Mouse (Mus musculus) liver, embryonic 16.5 days (tissue): Measurements from ENCODE around the gene Macrod2. TPM values are rescaled to one million over a fixed set of nuclear protein-coding genes. Genes with fewer than 3 reads are reported as not detected.

Experiments used
- ATAC-seq: fragments of 200-750 bp; cut with Nextera tagmentation; 2 replicates; pipeline ENCODE4 v1.8.0; 2017; ENCODE audit warnings: low read depth, mild to moderate bottlenecking, moderate number of reproducible peaks, moderate library complexity
- H3K27ac ChIP-seq: fragments of 300-500 bp; sonication (generic); 2 replicates; pipeline ENCODE4 v1.5.1; 2014; ENCODE audit warnings: mild to moderate bottlenecking, low read length
- H3K27me3 ChIP-seq: fragments of 300-500 bp; sonication (generic); 2 replicates; pipeline ENCODE4 v1.6.1; 2014; ENCODE audit warnings: low read depth, low read length, mixed read lengths; ENCODE audit not compliant: control insufficient read depth, insufficient read depth
- H3K36me3 ChIP-seq: fragments of 300-500 bp; sonication (generic); 2 replicates; pipeline ENCODE4 v1.6.1; 2014; ENCODE audit warnings: mild to moderate bottlenecking; ENCODE audit not compliant: control insufficient read depth, insufficient read depth
- H3K4me1 ChIP-seq: fragments of 300-500 bp; sonication (generic); 2 replicates; pipeline ENCODE4 v1.6.1; 2014; ENCODE audit warnings: low read depth, low read length, mixed read lengths; ENCODE audit not compliant: control insufficient read depth
- H3K4me2 ChIP-seq: fragments of 300-500 bp; sonication (generic); 2 replicates; pipeline ENCODE4 v1.6.1; 2014; ENCODE audit warnings: low read depth, low read length, mixed read lengths
- H3K4me3 ChIP-seq: fragments of 300-500 bp; sonication (generic); 2 replicates; pipeline ENCODE4 v1.5.1; 2014; ENCODE audit warnings: low read depth, mild to moderate bottlenecking, low read length
- H3K9ac ChIP-seq: fragments of 300-500 bp; sonication (generic); 2 replicates; pipeline ENCODE4 v1.6.1; 2014; ENCODE audit warnings: low read depth, low read length
- H3K9me3 ChIP-seq: fragments of 300-500 bp; sonication (generic); replicated peaks from 2 replicates; pipeline ENCODE4 v1.6.1; 2016; ENCODE audit warnings: low read length; ENCODE audit not compliant: control insufficient read depth
- WGBS: fragments of 180-500 bp; shearing (Covaris S2); extraction: QIAGEN DNeasy Blood & Tissue Kit; methylation state at CpG from one replicate; pipeline ENCODE4 v1.1.7; 2014; ENCODE audit not compliant: insufficient replicate concordance; 5-methylcytosine and 5-hydroxymethylcytosine counted together
- polyA plus RNA-seq: library from polyadenylated mRNA; unstranded; fragments of >200 nt; fragmentation: Nextera tagmentation; extraction: Ambion mirVana; gene quantifications from 2 replicates; pipeline ENCODE4 v1.2.1, GENCODE M21; 2015

Gene Macrod2
- polyA plus RNA-seq, 1 experiment from 2014 or later, result 5.5 TPM

- no peaks in the 10 kb centered on the region for H3K27me3 ChIP-seq
- no peak overlapping the region for H3K4me2 ChIP-seq
- H3K27ac ChIP-seq, result no peak overlapping the region
- ATAC-seq, result no peak
- no peaks in the 10 kb centered on the region for H3K9me3 ChIP-seq
- no peaks in the 10 kb centered on the region for H3K36me3 ChIP-seq
- H3K9ac ChIP-seq, result no peak overlapping the region
- 50% methylated on average over 1 of the region's 1 CpGs for WGBS
- no peak overlapping the region for H3K4me3 ChIP-seq
- H3K4me1 ChIP-seq, result no peaks in the 10 kb centered on the region
Observed at GRCm38 (mm10) chr2:142217371-142217770, 1822.3 kb downstream of the Macrod2 start.

DNA sequence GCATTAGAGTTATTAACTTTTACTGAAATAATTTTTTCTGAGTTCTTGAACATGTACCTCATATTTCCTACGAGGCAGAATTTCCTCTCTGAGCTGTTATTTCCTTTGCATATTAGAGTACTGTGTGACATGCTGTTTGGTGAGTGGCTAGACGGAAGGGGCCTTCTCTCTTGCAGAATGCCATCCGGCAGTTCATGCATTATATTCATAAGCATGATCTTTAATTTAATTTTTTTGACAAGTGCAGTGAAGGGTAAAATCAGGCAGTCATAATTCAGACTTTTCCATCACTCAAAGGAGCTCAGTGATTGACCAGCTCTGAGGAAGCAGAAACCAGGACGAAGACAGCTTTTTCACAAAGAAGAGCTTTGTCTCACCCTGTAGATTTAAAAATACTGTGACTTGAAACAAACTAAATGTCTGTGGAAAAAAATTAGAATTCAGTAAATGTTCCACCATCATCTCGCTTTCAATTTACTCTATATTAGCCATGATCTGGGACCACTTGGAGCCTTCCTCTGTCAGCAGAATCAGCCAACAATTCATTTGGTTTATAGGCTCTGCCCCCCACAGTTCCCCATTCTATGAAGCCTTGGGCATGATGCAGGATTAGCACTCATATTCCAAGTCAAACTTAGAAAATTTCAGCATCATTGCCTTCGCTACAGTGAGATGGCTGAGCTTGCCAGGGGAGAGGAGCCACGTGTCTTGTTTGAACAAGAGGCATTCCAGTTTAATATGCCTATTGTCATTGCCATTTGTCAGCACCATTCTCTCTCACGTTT lies 1827.2 kb downstream of the Macrod2 start:
- Histone ChIP-seq H3K4me1 (no peaks in the 10 kb centered on the region), H3K9ac (no peak overlapping the region), H3K4me2 (no peak overlapping the region), H3K4me3 (no peak overlapping the region), H3K9me3 (no peaks in the 10 kb centered on the region), H3K27ac (no peak overlapping the region), H3K36me3 (no peaks in the 10 kb centered on the region), H3K27me3 (no peaks in the 10 kb centered on the region)
- WGBS, result 48% methylated on average over 8 of the region's 8 CpGs
- ATAC-seq, result no peak

GRCm38 (mm10) chr2:142222926-142223325 lies 1827.8 kb downstream of the Macrod2 start:
- Histone ChIP-seq H3K4me3 (no peak overlapping the region), H3K9ac (no peak overlapping the region), H3K4me2 (no peak overlapping the region), H3K4me1 (no peaks in the 10 kb centered on the region), H3K36me3 (no peaks in the 10 kb centered on the region), H3K27ac (no peak overlapping the region), H3K27me3 (no peaks in the 10 kb centered on the region), H3K9me3 (no peaks in the 10 kb centered on the region)
- WGBS, result 50% methylated on average over 5 of the region's 5 CpGs
- no peak for ATAC-seq

DNA sequence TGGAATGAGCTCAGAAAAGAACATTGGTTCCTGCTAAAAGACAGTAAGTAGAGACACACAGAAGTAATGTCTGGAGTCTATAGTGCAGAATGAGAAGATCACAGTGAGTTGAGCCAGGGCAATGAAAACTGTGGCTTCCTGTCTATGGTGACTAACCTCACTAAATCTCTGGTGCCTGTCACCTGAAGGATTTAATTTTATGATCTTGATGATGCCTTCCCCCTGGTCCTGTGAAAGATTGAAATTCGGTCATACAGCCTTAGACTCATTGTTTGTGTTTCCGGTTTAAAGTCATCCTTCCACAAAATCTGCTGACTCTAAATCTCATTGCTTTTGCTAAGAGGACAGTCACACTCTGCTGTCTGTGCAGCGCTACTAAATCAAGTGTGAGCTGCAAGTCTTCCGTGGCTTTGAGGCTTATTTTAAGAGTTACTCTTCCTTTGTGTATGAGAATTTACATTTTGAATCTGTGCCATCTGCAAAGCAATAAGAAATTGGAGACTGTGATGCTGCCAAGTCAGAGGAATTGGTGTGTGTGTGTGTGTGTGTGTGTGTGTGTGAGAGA lies 1836.0 kb downstream of the Macrod2 start:
- Histone ChIP-seq H3K9me3 (no peaks in the 10 kb centered on the region), H3K36me3 (no peaks in the 10 kb centered on the region)
- 59% methylated on average over 4 of the region's 4 CpGs for WGBS

DNA sequence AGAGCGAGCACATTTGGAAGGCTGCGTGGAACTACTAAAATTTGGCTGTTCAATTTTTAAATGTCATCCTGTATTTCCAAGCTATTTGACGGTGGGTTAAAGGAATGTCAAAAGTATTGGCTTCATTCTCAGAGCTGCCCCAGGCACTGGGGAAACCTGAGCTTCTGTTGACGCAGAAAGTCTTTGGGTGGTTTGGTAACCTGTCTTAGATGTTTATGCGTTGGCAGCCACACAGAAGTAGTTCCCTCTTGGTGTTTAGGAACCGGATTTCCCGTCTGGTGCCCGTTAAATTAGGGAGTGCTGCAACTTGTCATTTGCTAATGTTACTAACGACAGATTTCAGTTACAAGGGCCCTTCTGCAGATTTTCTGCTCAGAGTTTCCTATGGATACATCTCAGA lies 1837.7 kb downstream of the Macrod2 start:
- no peak overlapping the region for H3K4me2 ChIP-seq
- WGBS, result 57% methylated on average over 9 of the region's 9 CpGs
- H3K4me1 ChIP-seq, result no peaks in the 10 kb centered on the region
- no peaks in the 10 kb centered on the region for H3K27me3 ChIP-seq
- H3K9me3 ChIP-seq, result no peaks in the 10 kb centered on the region
- no peak overlapping the region for H3K9ac ChIP-seq
- no peak for ATAC-seq
- no peaks in the 10 kb centered on the region for H3K36me3 ChIP-seq
- H3K27ac ChIP-seq, result no peak overlapping the region
- H3K4me3 ChIP-seq, result no peak overlapping the region

More for the DNA sequence above, 1836.0 kb downstream of the Macrod2 start:
- H3K4me2 ChIP-seq, result no peak overlapping the region
- no peaks in the 10 kb centered on the region for H3K4me1 ChIP-seq
- H3K27me3 ChIP-seq, result no peaks in the 10 kb centered on the region
- H3K9ac ChIP-seq, result no peak overlapping the region
- H3K27ac ChIP-seq, result no peak overlapping the region
- no peak for ATAC-seq
- H3K4me3 ChIP-seq, result no peak overlapping the region

- no peak overlapping the region for H3K9ac ChIP-seq
- no peaks in the 10 kb centered on the region for H3K36me3 ChIP-seq
- H3K9me3 ChIP-seq, result no peaks in the 10 kb centered on the region
- no peaks in the 10 kb centered on the region for H3K4me1 ChIP-seq
- H3K4me3 ChIP-seq, result no peak overlapping the region
- no peak for ATAC-seq
- H3K4me2 ChIP-seq, result no peak overlapping the region
- WGBS, result 67% methylated on average over 4 of the region's 4 CpGs
- H3K27ac ChIP-seq, result no peak overlapping the region
- H3K27me3 ChIP-seq, result no peaks in the 10 kb centered on the region
Observed at GRCm38 (mm10) chr2:142243483-142243882, 1848.4 kb downstream of the Macrod2 start.

- no peaks in the 10 kb centered on the region for H3K36me3 ChIP-seq
- ATAC-seq, result no peak
- H3K27ac ChIP-seq, result no peak overlapping the region
- WGBS, result 30% methylated on average over 4 of the region's 4 CpGs
- H3K4me3 ChIP-seq, result no peak overlapping the region
- no peaks in the 10 kb centered on the region for H3K27me3 ChIP-seq
- no peaks in the 10 kb centered on the region for H3K4me1 ChIP-seq
- no peak overlapping the region for H3K9ac ChIP-seq
- no peaks in the 10 kb centered on the region for H3K9me3 ChIP-seq
- H3K4me2 ChIP-seq, result no peak overlapping the region
Observed at GRCm38 (mm10) chr2:142250383-142250782, 1855.3 kb downstream of the Macrod2 start.

GRCm38 (mm10) chr2:142251518-142251917 lies 1856.4 kb downstream of the Macrod2 start:
- Histone ChIP-seq H3K9ac (no peak overlapping the region), H3K27me3 (no peaks in the 10 kb centered on the region), H3K9me3 (no peaks in the 10 kb centered on the region), H3K27ac (no peak overlapping the region), H3K4me1 (no peaks in the 10 kb centered on the region), H3K4me2 (no peak overlapping the region), H3K36me3 (no peaks in the 10 kb centered on the region), H3K4me3 (no peak overlapping the region)
- no peak for ATAC-seq
- WGBS, result 54% methylated on average over 2 of the region's 2 CpGs

DNA sequence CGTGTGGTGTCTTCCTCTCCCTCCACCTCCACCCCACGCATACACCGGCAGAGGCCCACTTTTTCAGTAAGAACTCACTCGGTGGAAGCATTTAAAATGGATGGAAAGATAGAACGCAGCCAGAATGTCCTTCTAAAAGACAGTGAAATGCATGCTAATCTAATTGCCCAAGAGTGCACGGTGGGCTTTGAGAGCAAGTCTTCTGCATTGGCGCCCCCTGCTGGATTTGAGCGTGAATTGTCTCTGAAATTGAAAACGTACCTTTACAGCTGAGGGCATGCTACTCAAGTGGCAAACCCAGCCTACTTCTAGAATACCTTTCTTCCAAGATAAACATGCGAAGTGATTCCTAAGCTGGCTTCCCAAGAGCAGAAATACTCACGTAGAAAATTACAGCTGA lies 1858.8 kb downstream of the Macrod2 start:
- H3K27ac ChIP-seq, result no peak overlapping the region
- H3K9me3 ChIP-seq, result no peaks in the 10 kb centered on the region
- H3K27me3 ChIP-seq, result no peaks in the 10 kb centered on the region
- H3K4me2 ChIP-seq, result no peak overlapping the region
- H3K4me3 ChIP-seq, result no peak overlapping the region
- 16% methylated on average over 11 of the region's 11 CpGs for WGBS
- H3K4me1 ChIP-seq, result no peaks in the 10 kb centered on the region
- no peak overlapping the region for H3K9ac ChIP-seq
- H3K36me3 ChIP-seq, result no peaks in the 10 kb centered on the region
- no peak for ATAC-seq
